ENCODE assay signal across 8 mouse cellular contexts in the genomic region with DNA sequence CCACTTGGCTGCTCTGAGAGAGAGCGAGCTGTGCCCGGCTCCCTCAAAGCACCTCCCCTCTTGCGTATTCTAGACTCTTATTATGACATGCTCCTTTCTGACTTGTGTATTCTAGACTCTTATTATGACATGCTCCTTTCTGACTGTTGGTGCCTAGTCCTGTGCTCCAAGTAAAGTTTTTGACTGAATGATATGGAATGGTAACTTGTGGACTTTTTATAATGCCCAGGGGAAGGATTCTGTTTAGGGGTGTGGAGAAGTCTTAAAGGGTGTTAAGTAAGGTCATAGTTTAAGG.
DNase-seq lines count a peak whose midpoint lies in the region; ATAC-seq and TF ChIP-seq lines count a peak whose summit lies in the region.
"Had no signal": no experiment of that assay in that cellular context is flagged by ENCODE, and none has a peak within 500 bp of the region (broad histone marks: within the 10 kb centered on the region; RNA-seq: fewer than 3 reads in every experiment).

No protein-coding gene starts in this region.

- WGBS in hindbrain, postnatal 0 days = 47% methylated on average over 3 of the region's 3 CpGs
- 24% methylated on average over 3 of the region's 3 CpGs for WGBS in hindbrain, embryonic 12.5 days
- WGBS in liver, embryonic 11.5 days = 34% methylated on average over 3 of the region's 3 CpGs

- no peak overlapping the region for H3K9ac ChIP-seq in hindbrain, postnatal 0 days (replicated peaks; ENCODE audit: low read length)
- H3K9ac ChIP-seq in hindbrain, embryonic 12.5 days = no peak overlapping the region
- H3K9ac ChIP-seq in liver, embryonic 11.5 days (ENCODE audit: low read depth, low read length) = peak overlapping the region; percentile 41; the same call in 1 of the 2 replicates
- H3K9ac ChIP-seq: limb, embryonic 15.5 days had no signal

- peak overlapping the region; percentile 51 for H3K4me2 ChIP-seq in hindbrain, postnatal 0 days (ENCODE audit: low read depth, low read length)
- H3K4me2 ChIP-seq in hindbrain, embryonic 12.5 days (replicated peaks) = no peak overlapping the region
- H3K4me2 ChIP-seq in liver, embryonic 11.5 days = peak overlapping the region; percentile 41
- H3K4me2 ChIP-seq: limb, embryonic 15.5 days had no signal

- TF ChIP-seq CTCF in hindbrain, postnatal 0 days (IDR thresholded peaks at IDR 0.05; ENCODE audit: low read depth) = no peak

- no peak overlapping the region for H3K4me3 ChIP-seq in hindbrain, postnatal 0 days (ENCODE audit: low read length)
- no peak overlapping the region for H3K4me3 ChIP-seq in hindbrain, embryonic 12.5 days
- H3K4me3 ChIP-seq in liver, embryonic 11.5 days (ENCODE audit: low read depth, low read length) = no peak overlapping the region
- H3K4me3 ChIP-seq: limb, embryonic 15.5 days had no signal

- H3K27me3 ChIP-seq in hindbrain, postnatal 0 days (ENCODE audit: insufficient read depth, low read length) = no peaks in the 10 kb centered on the region
- peaks cover 22% of the 10 kb centered on the region for H3K27me3 ChIP-seq in hindbrain, embryonic 12.5 days
- H3K27me3 ChIP-seq in liver, embryonic 11.5 days (replicated peaks; ENCODE audit: control insufficient read depth, insufficient read depth, low read length) = peaks cover 9% of the 10 kb centered on the region; the same call in 1 of the 2 replicates

- no peaks in the 10 kb centered on the region for H3K9me3 ChIP-seq in hindbrain, postnatal 0 days (ENCODE audit: low read length)
- no peaks in the 10 kb centered on the region for H3K9me3 ChIP-seq in hindbrain, embryonic 12.5 days (replicated peaks)
- no peaks in the 10 kb centered on the region for H3K9me3 ChIP-seq in liver, embryonic 11.5 days (ENCODE audit: control insufficient read depth, low read length)
- H3K9me3 ChIP-seq: limb, embryonic 15.5 days had no signal

- 0 out of 2 replicates have a peak overlapping the region, but pooled peaks have one; percentile 45 for H3K27ac ChIP-seq in hindbrain, postnatal 0 days
- H3K27ac ChIP-seq in hindbrain, embryonic 12.5 days = no peak overlapping the region
- no peak overlapping the region for H3K27ac ChIP-seq in liver, embryonic 11.5 days (ENCODE audit: low read depth, low read length)
- H3K27ac ChIP-seq: limb, embryonic 15.5 days had no signal

- peaks cover 26% of the 10 kb centered on the region for H3K4me1 ChIP-seq in hindbrain, postnatal 0 days (ENCODE audit: insufficient read depth, low read length)
- H3K4me1 ChIP-seq in hindbrain, embryonic 12.5 days = peaks cover 37% of the 10 kb centered on the region
- peaks cover 20% of the 10 kb centered on the region for H3K4me1 ChIP-seq in liver, embryonic 11.5 days (replicated peaks; ENCODE audit: control insufficient read depth, insufficient read depth, low read length)

- peak; percentile 55 for DNase-seq in hindbrain, postnatal 0 days (ENCODE audit: low spot score)
- DNase-seq in NIH3T3 (ENCODE audit: low read depth) = peak; percentile 58
- peak; percentile 60 for DNase-seq in embryo, embryonic 10.5 days (ENCODE audit: low spot score)
- no peak for DNase-seq in liver, embryonic 11.5 days (ENCODE audit: low spot score)
- DNase-seq in cerebellum, adult 9-10 months = no peak
- no peak for DNase-seq in frontal cortex, postnatal 25 days (ENCODE audit: low spot score in 2 of 2)

- H3K36me3 ChIP-seq in hindbrain, postnatal 0 days (ENCODE audit: insufficient read depth, low read length) = no peaks in the 10 kb centered on the region
- no peaks in the 10 kb centered on the region for H3K36me3 ChIP-seq in hindbrain, embryonic 12.5 days
- H3K36me3 ChIP-seq in liver, embryonic 11.5 days (ENCODE audit: control insufficient read depth, insufficient read depth, low read length) = no peaks in the 10 kb centered on the region
- H3K36me3 ChIP-seq: limb, embryonic 15.5 days had no signal

- 0 out of 2 replicates have a peak, but pooled peaks have one; percentile 42 for ATAC-seq in hindbrain, postnatal 0 days
- no peak for ATAC-seq in hindbrain, embryonic 12.5 days (ENCODE audit: low FRiP score)
- peak; percentile 75 for ATAC-seq in liver, embryonic 11.5 days (replicated peaks; ENCODE audit: low FRiP score)

Comparison
In these comparisons a context has a peak if more than half of its experiments do, and no peak if none do; other contexts are left out.
1. DNase-seq: peak in hindbrain, postnatal 0 days (single experiment), NIH3T3 (single experiment) and embryo, embryonic 10.5 days (single experiment); none in liver, embryonic 11.5 days (single experiment), cerebellum, adult 9-10 months (single experiment) and frontal cortex, postnatal 25 days (0 of 2).